8 mouse cellular contexts compared by ENCODE assay signal in the genomic region with DNA sequence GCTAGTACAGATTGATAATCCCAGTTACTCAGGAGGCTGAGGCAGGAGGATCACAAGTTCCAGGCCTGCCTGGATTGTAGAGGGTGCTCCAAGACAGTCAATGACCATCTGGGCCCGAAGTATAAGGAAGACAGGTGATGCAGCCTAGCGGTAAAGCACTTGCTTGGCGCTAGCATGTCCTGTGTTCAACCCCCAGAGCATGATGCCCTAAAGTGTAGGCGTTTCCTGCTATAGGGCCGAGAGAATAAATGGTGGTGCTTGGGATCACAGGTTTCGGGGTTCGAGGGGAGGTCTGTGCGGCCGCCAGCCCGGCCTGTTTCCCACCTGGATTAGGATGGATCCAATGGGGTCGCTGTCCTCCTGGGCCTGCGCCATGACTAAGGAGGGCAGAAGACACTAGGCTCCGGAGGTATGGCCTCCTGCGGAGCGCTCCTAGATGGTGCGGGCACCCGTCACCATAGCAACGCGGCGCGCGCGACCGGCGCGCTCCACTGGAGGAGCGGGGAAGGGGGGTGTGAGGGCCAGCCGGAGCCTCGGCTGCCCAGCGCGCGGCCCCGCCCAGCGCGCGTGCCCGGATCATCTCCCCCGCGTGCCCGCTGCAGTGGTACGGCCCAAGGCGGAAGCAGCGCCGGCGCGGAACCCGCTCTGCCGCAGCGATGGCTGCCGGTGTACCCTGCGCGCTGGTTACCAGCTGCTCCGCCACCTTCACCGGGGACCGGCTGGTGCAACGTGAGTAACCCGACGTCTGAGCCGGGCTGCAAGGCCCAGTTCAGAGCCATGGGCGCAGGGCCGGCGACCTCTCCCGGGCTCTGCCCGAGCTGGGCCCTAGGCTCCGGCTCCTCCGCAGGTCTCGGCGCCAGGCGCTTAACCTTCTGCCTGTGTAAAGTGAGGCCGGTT. TPM values are rescaled to one million over a fixed set of nuclear protein-coding genes. Genes with fewer than 3 reads are reported as not detected.
A peak's percentile ranks its signal among the peaks of the same experiment; 100 is the strongest.
DNase-seq lines count a peak whose midpoint lies in the region; ATAC-seq and TF ChIP-seq lines count a peak whose summit lies in the region.

A gene (minus strand): TSS at position 451 of the 897 bp plus-strand sequence.
A gene (plus strand): TSS at position 618 of the 897 bp plus-strand sequence.

- H3K9ac ChIP-seq in forebrain, embryonic 13.5 days, result peak within 1 kb of the TSS; percentile 91
- H3K9ac ChIP-seq in liver, embryonic 16.5 days (ENCODE audit: low read depth, low read length), result peak within 1 kb of the TSS; percentile 83
- peak within 1 kb of the TSS; percentile 79 for H3K9ac ChIP-seq in neural tube, embryonic 12.5 days
- peak within 1 kb of the TSS; percentile 78 for H3K9ac ChIP-seq in stomach, postnatal 0 days (ENCODE audit: low read length)

- H3K36me3 ChIP-seq in forebrain, embryonic 13.5 days (ENCODE audit: poor library complexity, severe bottlenecking), result no peaks in the 10 kb centered on the region
- H3K36me3 ChIP-seq in liver, embryonic 16.5 days (ENCODE audit: control insufficient read depth, insufficient read depth), result no peaks in the 10 kb centered on the region
- no peaks in the 10 kb centered on the region for H3K36me3 ChIP-seq in neural tube, embryonic 12.5 days
- H3K36me3 ChIP-seq in stomach, postnatal 0 days (ENCODE audit: control insufficient read depth, insufficient read depth, low read length), result no peaks in the 10 kb centered on the region

- no peak within 1 kb of the TSS; the same call in 1 of the 2 replicates for H3K27ac ChIP-seq in forebrain, embryonic 13.5 days
- peak within 1 kb of the TSS; percentile 48 for H3K27ac ChIP-seq in liver, embryonic 16.5 days (ENCODE audit: low read length)
- 0 out of 2 replicates have a peak within 1 kb of the TSS, but pooled peaks have one; percentile 26 for H3K27ac ChIP-seq in neural tube, embryonic 12.5 days
- peak within 1 kb of the TSS; percentile 45 for H3K27ac ChIP-seq in stomach, postnatal 0 days (replicated peaks)

- intact Hi-C loops in heart, postnatal 10 days (cut with DNase I), result no loop called here

- peak; percentile 96 for DNase-seq in ES-CJ7 (ENCODE audit: low read depth, low spot score)
- DNase-seq in heart, postnatal 10 days, result peak; percentile 97
- DNase-seq in kidney, postnatal 4 days, result peak; percentile 96 to 98
- peak; percentile 98 for DNase-seq in stomach, postnatal 0 days (ENCODE audit: low spot score)

- no peak for TF ChIP-seq CTCF in stomach, postnatal 0 days (IDR thresholded peaks at IDR 0.05; ENCODE audit: low read depth)

- WGBS in forebrain, embryonic 13.5 days, result 1% methylated on average over 70 of the region's 70 CpGs
- 1% methylated on average over 60 of the region's 70 CpGs for WGBS in liver, embryonic 16.5 days (ENCODE audit: insufficient replicate concordance)
- whole genome bisulfite sequencing in neural tube, embryonic 12.5 days, result 2% methylated on average over 61 of the region's 70 CpGs
- 1% methylated on average over 65 of the region's 70 CpGs for WGBS in stomach, postnatal 0 days

- peak within 1 kb of the TSS; percentile 71 for H3K4me2 ChIP-seq in forebrain, embryonic 13.5 days
- peak within 1 kb of the TSS; percentile 75 for H3K4me2 ChIP-seq in liver, embryonic 16.5 days (ENCODE audit: low read depth, low read length)
- peak within 1 kb of the TSS; percentile 65 for H3K4me2 ChIP-seq in neural tube, embryonic 12.5 days (replicated peaks)
- peak within 1 kb of the TSS; percentile 60 for H3K4me2 ChIP-seq in stomach, postnatal 0 days (replicated peaks; ENCODE audit: low read depth)

- no peak for TF ChIP-seq EP300 in stomach, postnatal 0 days (optimal IDR thresholded peaks at IDR 0.05)

- no peaks in the 10 kb centered on the region for H3K9me3 ChIP-seq in forebrain, embryonic 13.5 days (replicated peaks)
- no peaks in the 10 kb centered on the region for H3K9me3 ChIP-seq in liver, embryonic 16.5 days (replicated peaks; ENCODE audit: control insufficient read depth, low read length)
- H3K9me3 ChIP-seq in neural tube, embryonic 12.5 days, result no peaks in the 10 kb centered on the region
- no peaks in the 10 kb centered on the region for H3K9me3 ChIP-seq in stomach, postnatal 0 days (ENCODE audit: control insufficient read depth, low read length)

- ATAC-seq in cerebellum, adult (ENCODE audit: insufficient number of reproducible peaks, low FRiP score, low TSS enrichment), result peak; percentile 90
- ATAC-seq in forebrain, embryonic 13.5 days, result peak; percentile 97
- peak; percentile 99 for ATAC-seq in liver, embryonic 16.5 days (ENCODE audit: low read depth)
- peak; percentile 95 for ATAC-seq in neural tube, embryonic 12.5 days (ENCODE audit: low FRiP score, low read depth)
- ATAC-seq in stomach, postnatal 0 days (ENCODE audit: low FRiP score, low TSS enrichment), result peak; percentile 99

- peak within 1 kb of the TSS; percentile 92 for H3K4me3 ChIP-seq in forebrain, embryonic 13.5 days
- peak within 1 kb of the TSS; percentile 85 for H3K4me3 ChIP-seq in liver, embryonic 16.5 days (ENCODE audit: low read depth, low read length)
- H3K4me3 ChIP-seq in neural tube, embryonic 12.5 days, result peak within 1 kb of the TSS; percentile 92
- peak within 1 kb of the TSS; percentile 79 for H3K4me3 ChIP-seq in stomach, postnatal 0 days (ENCODE audit: low read depth, low read length)

- H3K4me1 ChIP-seq in forebrain, embryonic 13.5 days, result peaks cover 15% of the 10 kb centered on the region
- peaks cover 19% of the 10 kb centered on the region for H3K4me1 ChIP-seq in liver, embryonic 16.5 days (ENCODE audit: control insufficient read depth, low read depth, low read length)
- H3K4me1 ChIP-seq in neural tube, embryonic 12.5 days, result peaks cover 15% of the 10 kb centered on the region
- peaks cover 2% of the 10 kb centered on the region; the same call in 1 of the 2 replicates for H3K4me1 ChIP-seq in stomach, postnatal 0 days (replicated peaks; ENCODE audit: control insufficient read depth, insufficient read depth)

- peaks cover 5% of the 10 kb centered on the region; the same call in 1 of the 2 replicates for H3K27me3 ChIP-seq in forebrain, embryonic 13.5 days
- no peaks in the 10 kb centered on the region for H3K27me3 ChIP-seq in liver, embryonic 16.5 days (ENCODE audit: control insufficient read depth, insufficient read depth, low read depth, low read length)
- no peaks in the 10 kb centered on the region for H3K27me3 ChIP-seq in neural tube, embryonic 12.5 days (replicated peaks)
- no peaks in the 10 kb centered on the region for H3K27me3 ChIP-seq in stomach, postnatal 0 days (ENCODE audit: control insufficient read depth, insufficient read depth, low read length)

RNA-seq across cellular contexts. Expression of the first gene that starts in this region (rescaled TPM):
- 0.06 and 0.18 TPM in 2 replicates for polyA plus RNA-seq in forebrain, embryonic 13.5 days (2015; fragmentation: Nextera tagmentation; extraction: Ambion mirVana)
- not detected for total RNA-seq in heart, postnatal 10 days (2021)
- polyA plus RNA-seq in liver, embryonic 16.5 days (2015; fragmentation: Nextera tagmentation; extraction: Ambion mirVana), result 0.02 TPM in 1 of 2 replicates, not detected in the other
- 0.17 and 0.27 TPM in 2 replicates for polyA plus RNA-seq in neural tube, embryonic 12.5 days (2016; fragmentation: Nextera tagmentation; extraction: Ambion mirVana)
- polyA plus RNA-seq in stomach, postnatal 0 days (2015; fragmentation: Nextera tagmentation; extraction: Ambion mirVana), result 0.06 TPM in 1 of 2 replicates, not detected in the other

RNA-seq across cellular contexts. Expression of the second gene that starts in this region (rescaled TPM):
- 47.1 and 51.2 TPM in 2 replicates for polyA plus RNA-seq in forebrain, embryonic 13.5 days (2015; fragmentation: Nextera tagmentation; extraction: Ambion mirVana)
- total RNA-seq in heart, postnatal 10 days (2021), result 10 to 100 TPM; 20.6 to 24.8 TPM
- polyA plus RNA-seq in liver, embryonic 16.5 days (2015; fragmentation: Nextera tagmentation; extraction: Ambion mirVana), result 14.2 and 14.3 TPM in 2 replicates
- 56.5 and 57.0 TPM in 2 replicates for polyA plus RNA-seq in neural tube, embryonic 12.5 days (2016; fragmentation: Nextera tagmentation; extraction: Ambion mirVana)
- polyA plus RNA-seq in stomach, postnatal 0 days (2015; fragmentation: Nextera tagmentation; extraction: Ambion mirVana), result 26.8 and 27.6 TPM in 2 replicates
